Mouse (Mus musculus) myocyte (in vitro differentiated cells): Measurements from ENCODE around the gene Supt4a.

Experiments used
- CEBPB ChIP-seq: IDR thresholded peaks from 2 replicates; pipeline ENCODE4 v1.6.1; 2011; ENCODE audit warnings: mild to moderate bottlenecking, moderate library complexity; ENCODE audit not compliant: poor library complexity, insufficient read depth, severe bottlenecking
- E2F4 ChIP-seq: IDR thresholded peaks from one replicate; pipeline ENCODE4 v1.6.1; 2011; ENCODE audit warnings: mild to moderate bottlenecking, control low read depth, moderate library complexity; ENCODE audit not compliant: insufficient read depth
- MAX ChIP-seq: IDR thresholded peaks from one replicate; pipeline ENCODE4 v1.6.1; 2011; ENCODE audit warnings: low read depth, mild to moderate bottlenecking, control low read depth
- MYOD1 ChIP-seq, 3 experiments: IDR thresholded peaks; one replicate each; pipeline ENCODE4 v1.6.1; 2011; ENCODE audit warnings: control low read depth in 2 of 3, low read depth in 2 of 3, mild to moderate bottlenecking in 2 of 3, moderate library complexity in 1 of 3; ENCODE audit not compliant: insufficient read length in 2 of 3, control insufficient read depth in 1 of 3
- MYOG ChIP-seq, 3 experiments: IDR thresholded peaks; one replicate each; pipeline ENCODE4 v1.6.1; 2011; ENCODE audit warnings: control low read depth in 2 of 3, low read depth in 2 of 3, mild to moderate bottlenecking in 2 of 3; ENCODE audit not compliant: insufficient read length in 2 of 3, control insufficient read depth in 1 of 3, insufficient read depth in 1 of 3
- POLR2A ChIP-seq: IDR thresholded peaks from one replicate; pipeline ENCODE4 v1.6.1; 2011; ENCODE audit warnings: low read depth, mild to moderate bottlenecking, control low read depth, moderate library complexity; ENCODE audit not compliant: insufficient read length
- POLR2AphosphoS2 ChIP-seq: IDR thresholded peaks from one replicate; pipeline ENCODE4 v1.6.1; 2011; ENCODE audit warnings: low read depth, control low read depth; ENCODE audit not compliant: insufficient read length
- REST ChIP-seq: IDR thresholded peaks from one replicate; pipeline ENCODE4 v1.6.1; 2011; ENCODE audit warnings: mild to moderate bottlenecking, control low read depth, moderate library complexity; ENCODE audit not compliant: insufficient read depth, insufficient read length
- SRF ChIP-seq: IDR thresholded peaks from one replicate; pipeline ENCODE4 v1.6.1; 2011; ENCODE audit warnings: low read depth; ENCODE audit not compliant: control insufficient read depth, insufficient read length
- TCF12 ChIP-seq: IDR thresholded peaks from one replicate; pipeline ENCODE4 v1.6.1; 2011; ENCODE audit warnings: mild to moderate bottlenecking, control low read depth; ENCODE audit not compliant: poor library complexity, insufficient read depth, severe bottlenecking
- TCF3 ChIP-seq: IDR thresholded peaks from one replicate; pipeline ENCODE4 v1.6.1; 2011; ENCODE audit warnings: low read depth, control low read depth; ENCODE audit not compliant: insufficient read length
- USF1 ChIP-seq: IDR thresholded peaks from one replicate; pipeline ENCODE4 v1.6.1; 2011; ENCODE audit warnings: low read depth, mild to moderate bottlenecking, control low read depth, moderate library complexity

- TF ChIP-seq POLR2A (no peak), TCF12 (no peak), POLR2AphosphoS2 (no peak), MAX (no peak), E2F4 (no peak), CEBPB (no peak), MYOD1 (IDR thresholded peaks at IDR 0.05; ENCODE audit: control insufficient read depth in 1 of 3, insufficient read length in 2 of 3, low read depth in 2 of 3) (no peak), MYOG (IDR thresholded peaks at IDR 0.05; ENCODE audit: control insufficient read depth in 1 of 3, insufficient read depth in 1 of 3, insufficient read length in 2 of 3, low read depth in 2 of 3) (no peak), USF1 (no peak), REST (no peak), SRF (no peak), TCF3 (no peak)
Observed at GRCm38 (mm10) chr11:87697131-87697682, 40.1 kb upstream of the Supt4a start.
